Mouse (Mus musculus) liver, postnatal 0 days (tissue): Measurements from ENCODE around the gene Igfn1. TPM values are rescaled to one million over a fixed set of nuclear protein-coding genes. Genes with fewer than 3 reads are reported as not detected.

ENCODE experiments used
- ATAC-seq: fragments of 200-750 bp; cut with Nextera tagmentation; 2 replicates; pipeline ENCODE4 v1.8.0; 2017; ENCODE audit warnings: mild to moderate bottlenecking, moderate library complexity
- DNase-seq: peaks from one replicate; pipeline ENCODE4 v3.0.0-alpha.2; 2016
- H3K27ac ChIP-seq: fragments of 300-500 bp; sonication (generic); 2 replicates; pipeline ENCODE4 v1.5.1; 2014; ENCODE audit warnings: antibody characterized with exemption, moderate library complexity, mild to moderate bottlenecking, low read depth
- H3K27me3 ChIP-seq: fragments of 300-500 bp; sonication (generic); 2 replicates; pipeline ENCODE4 v1.6.1; 2014; ENCODE audit warnings: low read length, control low read depth, mixed read lengths; ENCODE audit not compliant: insufficient read depth
- H3K36me3 ChIP-seq: fragments of 300-500 bp; sonication (generic); replicated peaks from 2 replicates; pipeline ENCODE4 v1.6.1; 2014; ENCODE audit warnings: mild to moderate bottlenecking, control low read depth, low read length, moderate library complexity, mixed read lengths; ENCODE audit not compliant: insufficient read depth
- H3K4me1 ChIP-seq: fragments of 300-500 bp; sonication (generic); 2 replicates; pipeline ENCODE4 v1.6.1; 2014; ENCODE audit warnings: antibody characterized with exemption, mild to moderate bottlenecking, control low read depth; ENCODE audit not compliant: insufficient read depth
- H3K4me2 ChIP-seq: fragments of 300-500 bp; sonication (generic); 2 replicates; pipeline ENCODE4 v1.6.1; 2014; ENCODE audit warnings: low read depth, mild to moderate bottlenecking, low read length, moderate library complexity, mixed read lengths
- H3K4me3 ChIP-seq: fragments of 300-500 bp; sonication (generic); 2 replicates; pipeline ENCODE4 v1.5.1; 2014; ENCODE audit warnings: low read depth, low read length
- H3K9ac ChIP-seq: fragments of 300-500 bp; sonication (generic); replicated peaks from 2 replicates; pipeline ENCODE4 v1.6.1; 2014; ENCODE audit warnings: mild to moderate bottlenecking, moderate library complexity
- H3K9me3 ChIP-seq: fragments of 300-500 bp; sonication (generic); 2 replicates; pipeline ENCODE4 v1.6.1; 2016; ENCODE audit warnings: mild to moderate bottlenecking, control low read depth, low read length, mixed read lengths
- CTCF ChIP-seq: sonication (generic); IDR thresholded peaks from 2 replicates; pipeline ENCODE4 v1.5.1; 2016; ENCODE audit warnings: antibody characterized with exemption, low read depth
- EP300 ChIP-seq: IDR thresholded peaks from 2 replicates; pipeline ENCODE4 v1.6.1; 2016; ENCODE audit warnings: antibody characterized with exemption, low read depth, mild to moderate bottlenecking
- WGBS: fragments of 180-500 bp; shearing (Covaris S2); extraction: QIAGEN DNeasy Blood & Tissue Kit; methylation state at CpG from one replicate; pipeline ENCODE4 v1.1.7; 2014; ENCODE audit not compliant: insufficient replicate concordance; 5-methylcytosine and 5-hydroxymethylcytosine counted together
- polyA plus RNA-seq: library from polyadenylated mRNA; unstranded; fragments of >200 nt; fragmentation: Nextera tagmentation; extraction: Ambion mirVana; gene quantifications from 2 replicates; pipeline ENCODE4 v1.2.1, GENCODE M21; 2015

Gene Igfn1
- polyA plus RNA-seq, 1 experiment from 2014 or later: not detected

DNA sequence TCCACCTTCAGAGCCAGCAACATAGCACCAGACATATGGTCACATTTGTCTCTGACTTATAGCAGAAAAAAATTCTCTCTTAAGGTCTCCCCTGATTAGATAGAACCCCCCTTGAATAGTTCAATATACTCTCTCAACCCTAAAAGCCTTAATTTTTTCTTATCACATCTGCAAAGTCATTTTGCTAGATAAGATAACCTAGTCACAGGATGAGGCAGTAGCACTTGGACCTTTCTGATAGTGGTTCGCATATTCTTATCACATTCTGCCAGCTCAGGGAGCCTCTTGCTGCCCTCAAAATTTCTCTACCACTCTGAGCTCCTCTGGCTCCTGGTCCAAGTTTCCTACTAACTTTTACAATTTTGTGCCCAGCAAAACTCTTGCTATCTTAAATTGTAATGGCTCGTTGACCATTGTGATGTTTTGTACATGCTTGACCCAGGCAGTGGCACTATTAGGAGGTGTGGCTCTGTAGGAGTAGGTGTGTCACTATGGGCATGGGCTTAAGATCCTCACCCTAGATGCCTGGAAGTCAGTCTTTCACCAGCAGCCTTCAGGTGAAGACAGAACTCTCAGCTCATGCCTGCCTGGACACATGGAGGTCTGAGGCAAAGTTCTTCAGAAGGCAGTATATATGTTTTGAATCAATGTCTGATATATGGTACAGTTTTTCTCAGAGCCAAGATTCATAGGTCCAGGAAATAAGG, 8.8 kb upstream of the Igfn1 start:
- DNase-seq (no peak), ATAC-seq (peak; percentile 58)
- Histone ChIP-seq H3K4me2 (peak overlapping the region; percentile 53), H3K27ac (peak overlapping the region; percentile 86), H3K36me3 (no peaks in the 10 kb centered on the region), H3K4me3 (0 out of 2 replicates have a peak overlapping the region, but pooled peaks have one; percentile 7), H3K27me3 (no peaks in the 10 kb centered on the region), H3K9ac (no peak overlapping the region), H3K4me1 (peaks cover 45% of the 10 kb centered on the region), H3K9me3 (no peaks in the 10 kb centered on the region)
- TF ChIP-seq EP300 (peak; percentile 100), CTCF (no peak)
- WGBS: 40% methylated on average over 2 of the region's 2 CpGs

DNA sequence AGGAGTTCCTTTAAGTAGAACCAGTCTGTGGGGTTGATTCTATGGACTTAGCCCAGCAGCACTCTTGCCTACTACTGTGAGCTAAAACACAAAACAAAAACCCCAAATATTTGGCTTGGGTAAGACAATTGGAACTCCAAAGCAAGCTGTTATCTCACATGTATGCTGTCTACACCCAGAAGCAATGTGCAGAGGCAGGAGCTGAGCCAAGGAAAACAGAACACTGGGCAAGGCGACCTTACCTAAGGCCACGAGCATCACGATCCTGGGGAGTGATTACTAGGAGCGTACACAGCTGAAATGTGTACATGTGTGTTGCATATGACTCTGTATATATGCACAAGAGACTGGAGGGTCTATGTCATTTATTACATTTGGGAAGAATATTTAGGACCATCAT, 7.4 kb upstream of the Igfn1 start:
- TF ChIP-seq CTCF (no peak), EP300 (no peak)
- H3K27me3 ChIP-seq: no peaks in the 10 kb centered on the region
- no peak overlapping the region for H3K4me3 ChIP-seq
- H3K27ac ChIP-seq: peak overlapping the region; percentile 86
- ATAC-seq: peak; percentile 24; the same call in 1 of the 2 replicates
- no peak overlapping the region for H3K9ac ChIP-seq
- no peaks in the 10 kb centered on the region for H3K36me3 ChIP-seq
- H3K4me1 ChIP-seq: peaks cover 47% of the 10 kb centered on the region
- DNase-seq: no peak
- no peak overlapping the region for H3K4me2 ChIP-seq
- WGBS: 45% methylated on average over 4 of the region's 4 CpGs
- H3K9me3 ChIP-seq: no peaks in the 10 kb centered on the region

DNA sequence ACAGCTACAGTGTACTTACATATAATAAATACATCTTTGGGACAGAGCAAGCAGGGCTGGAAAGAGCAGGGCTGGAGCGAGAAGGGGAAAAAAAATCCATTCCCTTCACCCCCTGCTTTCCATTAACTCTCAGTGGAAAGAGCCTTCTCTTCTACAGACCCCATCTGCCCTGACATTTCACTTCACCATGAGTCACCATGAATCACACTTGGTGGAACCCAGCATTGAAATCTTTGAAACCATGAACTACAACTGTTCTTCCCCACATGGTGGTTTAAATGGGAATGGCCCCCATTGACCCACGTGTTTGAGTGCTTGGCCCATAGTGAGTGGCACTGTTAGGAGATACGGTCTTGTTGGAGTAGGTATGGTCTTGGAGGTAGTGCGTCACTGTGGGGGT, 4.1 kb upstream of the Igfn1 start:
- WGBS: 85% methylated on average over 4 of the region's 4 CpGs
- Histone ChIP-seq H3K36me3 (no peaks in the 10 kb centered on the region), H3K27ac (no peak overlapping the region), H3K9me3 (no peaks in the 10 kb centered on the region), H3K9ac (no peak overlapping the region), H3K27me3 (no peaks in the 10 kb centered on the region), H3K4me3 (no peak overlapping the region), H3K4me1 (peaks cover 45% of the 10 kb centered on the region), H3K4me2 (no peak overlapping the region)
- DNase-seq (no peak), ATAC-seq (no peak)
- TF ChIP-seq EP300 (no peak), CTCF (no peak)

DNA sequence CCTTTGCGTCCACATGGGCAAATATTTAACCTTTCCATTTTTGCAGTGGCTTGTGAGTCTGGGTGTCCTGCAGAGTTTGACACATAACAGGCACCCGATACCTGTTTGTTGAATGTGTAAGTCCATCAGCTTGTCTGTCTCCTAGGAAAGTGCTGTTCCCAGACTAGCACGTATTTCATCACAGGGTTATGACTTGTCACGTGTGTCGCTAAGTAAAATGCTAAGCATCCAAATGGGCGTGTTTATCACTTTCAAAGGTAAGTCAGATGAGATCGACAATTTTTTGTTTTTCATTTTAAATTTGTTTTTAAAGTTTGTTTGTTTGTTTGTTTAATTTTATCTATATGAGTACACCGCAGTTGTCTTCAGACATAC, 2.0 kb upstream of the Igfn1 start:
- DNase-seq (no peak), ATAC-seq (no peak)
- no peak overlapping the region for H3K9ac ChIP-seq
- peak overlapping the region; percentile 91 for H3K4me2 ChIP-seq
- TF ChIP-seq CTCF: peak; percentile 0; the same call in 1 of the 2 replicates
- no peak for TF ChIP-seq EP300
- H3K9me3 ChIP-seq: no peaks in the 10 kb centered on the region
- no peaks in the 10 kb centered on the region for H3K27me3 ChIP-seq
- H3K4me1 ChIP-seq: peaks cover 30% of the 10 kb centered on the region
- H3K27ac ChIP-seq: peak overlapping the region; percentile 37
- H3K4me3 ChIP-seq: peak overlapping the region; percentile 64
- WGBS: 14% methylated on average over 8 of the region's 8 CpGs
- H3K36me3 ChIP-seq: no peaks in the 10 kb centered on the region

DNA sequence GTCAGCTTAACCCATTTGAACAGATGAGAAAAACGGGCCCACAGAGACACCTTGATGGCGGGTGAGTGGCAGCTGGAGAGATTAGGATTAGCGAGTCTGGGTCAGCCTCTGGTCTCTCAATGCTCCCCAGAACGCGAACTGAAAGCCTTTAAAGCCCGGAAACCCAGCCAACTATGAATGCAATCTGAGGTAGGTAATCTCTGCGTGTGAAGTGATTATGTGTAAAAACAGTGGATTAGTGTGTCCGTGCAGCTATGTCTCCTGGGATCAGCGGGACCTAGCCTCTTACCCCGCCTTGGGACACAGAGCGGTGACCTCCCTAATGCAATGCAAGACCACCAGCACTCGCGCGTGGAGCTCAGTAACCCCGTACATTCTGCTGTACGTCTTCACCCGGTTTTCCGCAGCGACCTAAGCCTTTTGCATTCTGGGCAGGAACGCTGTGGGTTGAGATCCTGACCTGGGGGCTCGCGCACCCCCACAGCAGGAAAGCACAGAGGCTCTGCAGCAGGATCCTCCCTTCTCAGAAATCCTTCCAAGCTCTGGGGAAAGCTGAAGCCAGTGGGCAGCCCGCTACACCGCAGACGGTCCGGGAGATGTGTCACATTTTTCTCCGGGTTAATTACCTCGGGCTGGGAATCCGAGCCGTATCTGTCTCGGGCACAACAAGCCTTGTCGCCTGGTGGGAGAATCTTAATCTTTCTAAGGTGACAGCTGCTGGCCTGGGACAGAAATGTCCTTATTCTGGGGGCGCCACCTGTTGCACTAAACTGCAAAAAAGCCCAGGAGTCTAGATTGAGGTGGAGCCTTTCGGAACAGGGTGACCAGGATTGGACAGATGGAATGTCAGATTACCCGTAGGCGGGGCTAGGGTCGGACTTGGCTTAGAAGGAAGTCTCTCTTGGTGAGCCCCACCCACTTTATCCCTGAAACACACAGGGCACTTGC, 1.3 kb upstream of the Igfn1 start, which contains the start of gene Tmem9:
Gene Tmem9 (plus strand): TSS at position 940 of the 948 bp plus-strand sequence.
- TF ChIP-seq CTCF (0 out of 2 replicates have a peak, but pooled peaks have one; percentile 16), EP300 (0 out of 2 replicates have a peak, but pooled peaks have one; percentile 51)
- Histone ChIP-seq H3K4me1 (peaks cover 30% of the 10 kb centered on the region), H3K4me3 (peak within 1 kb of the TSS; percentile 64), H3K9me3 (no peaks in the 10 kb centered on the region), H3K27ac (peak within 1 kb of the TSS; percentile 71), H3K36me3 (no peaks in the 10 kb centered on the region), H3K27me3 (no peaks in the 10 kb centered on the region), H3K4me2 (peak within 1 kb of the TSS; percentile 91), H3K9ac (peak within 1 kb of the TSS; percentile 73)
- 5% methylated on average over 37 of the region's 37 CpGs for WGBS
- peak; percentile 99 for ATAC-seq
- peak; percentile 87 for DNase-seq

DNA sequence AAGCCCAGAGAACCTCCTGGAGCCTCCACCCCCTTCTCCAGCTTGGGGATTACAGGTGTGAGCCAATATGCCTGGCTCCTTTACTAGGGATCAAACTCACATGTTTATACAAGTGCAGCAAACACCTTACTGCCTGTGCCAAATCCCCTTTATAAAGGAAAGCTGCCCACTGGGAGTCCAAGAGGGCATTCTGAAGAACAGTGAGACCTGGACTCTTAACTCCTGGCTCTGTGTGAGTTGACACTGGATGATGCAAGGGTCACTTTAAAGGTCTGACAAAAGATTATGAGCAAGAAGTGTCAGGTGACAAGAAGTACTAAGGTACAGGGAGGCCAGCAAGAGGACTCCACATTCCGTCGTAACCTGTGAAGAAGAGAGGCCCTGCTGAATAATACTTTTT, 4.7 kb downstream of the Igfn1 start:
- Histone ChIP-seq H3K9ac (no peak overlapping the region), H3K9me3 (no peaks in the 10 kb centered on the region), H3K4me2 (no peak overlapping the region; the same call in 1 of the 2 replicates), H3K36me3 (no peaks in the 10 kb centered on the region), H3K4me3 (no peak overlapping the region), H3K27me3 (no peaks in the 10 kb centered on the region), H3K27ac (0 out of 2 replicates have a peak overlapping the region, but pooled peaks have one; percentile 16), H3K4me1 (peaks cover 2% of the 10 kb centered on the region; the same call in 1 of the 2 replicates)
- TF ChIP-seq CTCF: no peak
- no peak for TF ChIP-seq EP300
- ATAC-seq: peak; percentile 57
- 58% methylated on average over 2 of the region's 2 CpGs for WGBS
- no peak for DNase-seq
